Mouse (Mus musculus): Measurements from ENCODE around the gene Rnf150.

DNA sequence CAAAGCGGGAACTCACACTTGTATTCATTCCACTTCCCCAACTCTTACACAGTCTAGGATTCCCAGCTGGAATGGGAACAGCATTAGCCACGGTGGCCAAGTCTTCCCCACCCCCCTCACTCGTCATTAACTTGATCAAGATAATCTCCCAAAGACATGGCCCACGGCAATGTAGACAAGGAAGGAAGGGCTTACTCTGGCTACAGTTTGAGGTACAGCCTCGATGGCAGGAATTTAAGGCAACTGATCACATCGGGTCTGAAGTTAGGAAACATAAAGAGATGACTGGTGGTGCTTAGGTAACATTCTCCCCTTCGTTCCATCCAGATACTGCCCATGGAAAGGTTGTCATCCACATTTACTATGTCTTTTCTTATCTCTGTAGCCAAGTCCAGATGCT, 219.1 kb downstream of the Rnf150 start:
- no peak for TF ChIP-seq CTCF (IDR thresholded peaks at IDR 0.05; ENCODE audit: extremely low read depth, insufficient read depth, low read length)
- TF ChIP-seq POLR2A (IDR thresholded peaks at IDR 0.05; ENCODE audit: extremely low read depth, insufficient read depth, low read length) = no peak

Data from cortical plate, adult 2 months (tissue).